Mouse (Mus musculus) lung, embryonic 15.5 days (tissue): ENCODE results near the gene Ddx23. TPM values are rescaled to one million over a fixed set of nuclear protein-coding genes. Genes with fewer than 3 reads are reported as not detected.
A peak's percentile ranks its signal among the peaks of the same experiment; 100 is the strongest.

ENCODE experiments used
- ATAC-seq: fragments of 200-750 bp; cut with Nextera tagmentation; 2 replicates; pipeline ENCODE4 v1.8.0; 2017; ENCODE audit warnings: moderate number of reproducible peaks, borderline replicate concordance; ENCODE audit not compliant: low FRiP score, low TSS enrichment; ENCODE audit errors: extremely low read depth
- H3K27ac ChIP-seq: fragments of 300-500 bp; sonication (generic); 2 replicates; pipeline ENCODE4 v1.5.1; 2015; ENCODE audit warnings: moderate library complexity, mild to moderate bottlenecking, inconsistent platforms
- H3K27me3 ChIP-seq: fragments of 300-500 bp; sonication (generic); 2 replicates; pipeline ENCODE4 v1.6.1; 2015; ENCODE audit warnings: inconsistent platforms
- H3K36me3 ChIP-seq: fragments of 300-500 bp; sonication (generic); 2 replicates; pipeline ENCODE4 v1.6.1; 2015; ENCODE audit warnings: inconsistent platforms
- H3K4me1 ChIP-seq: fragments of 300-500 bp; sonication (generic); 2 replicates; pipeline ENCODE4 v1.6.1; 2015; ENCODE audit warnings: inconsistent platforms
- H3K4me2 ChIP-seq: fragments of 300-500 bp; sonication (generic); 2 replicates; pipeline ENCODE4 v1.6.1; 2015; ENCODE audit warnings: inconsistent platforms, mild to moderate bottlenecking, moderate library complexity
- H3K4me3 ChIP-seq: fragments of 300-500 bp; sonication (generic); 2 replicates; pipeline ENCODE4 v1.5.1; 2015; ENCODE audit warnings: mild to moderate bottlenecking, inconsistent platforms
- H3K9ac ChIP-seq: fragments of 300-500 bp; sonication (generic); 2 replicates; pipeline ENCODE4 v1.6.1; 2015; ENCODE audit warnings: inconsistent platforms
- H3K9me3 ChIP-seq: fragments of 300-500 bp; sonication (generic); 2 replicates; pipeline ENCODE4 v1.6.1; 2016; ENCODE audit warnings: inconsistent platforms
- WGBS: fragments of 180-500 bp; shearing (Covaris S2); methylation state at CpG from one replicate; pipeline ENCODE4 v1.1.7; 2015; 5-methylcytosine and 5-hydroxymethylcytosine counted together
- polyA plus RNA-seq: library from polyadenylated mRNA; unstranded; fragments of >200 nt; fragmentation: Nextera tagmentation; extraction: Ambion mirVana; gene quantifications from 2 replicates; pipeline ENCODE4 v1.2.1, GENCODE M21; 2015

The Ddx23 gene
- 22.5 and 22.9 TPM in 2 replicates for polyA plus RNA-seq

DNA sequence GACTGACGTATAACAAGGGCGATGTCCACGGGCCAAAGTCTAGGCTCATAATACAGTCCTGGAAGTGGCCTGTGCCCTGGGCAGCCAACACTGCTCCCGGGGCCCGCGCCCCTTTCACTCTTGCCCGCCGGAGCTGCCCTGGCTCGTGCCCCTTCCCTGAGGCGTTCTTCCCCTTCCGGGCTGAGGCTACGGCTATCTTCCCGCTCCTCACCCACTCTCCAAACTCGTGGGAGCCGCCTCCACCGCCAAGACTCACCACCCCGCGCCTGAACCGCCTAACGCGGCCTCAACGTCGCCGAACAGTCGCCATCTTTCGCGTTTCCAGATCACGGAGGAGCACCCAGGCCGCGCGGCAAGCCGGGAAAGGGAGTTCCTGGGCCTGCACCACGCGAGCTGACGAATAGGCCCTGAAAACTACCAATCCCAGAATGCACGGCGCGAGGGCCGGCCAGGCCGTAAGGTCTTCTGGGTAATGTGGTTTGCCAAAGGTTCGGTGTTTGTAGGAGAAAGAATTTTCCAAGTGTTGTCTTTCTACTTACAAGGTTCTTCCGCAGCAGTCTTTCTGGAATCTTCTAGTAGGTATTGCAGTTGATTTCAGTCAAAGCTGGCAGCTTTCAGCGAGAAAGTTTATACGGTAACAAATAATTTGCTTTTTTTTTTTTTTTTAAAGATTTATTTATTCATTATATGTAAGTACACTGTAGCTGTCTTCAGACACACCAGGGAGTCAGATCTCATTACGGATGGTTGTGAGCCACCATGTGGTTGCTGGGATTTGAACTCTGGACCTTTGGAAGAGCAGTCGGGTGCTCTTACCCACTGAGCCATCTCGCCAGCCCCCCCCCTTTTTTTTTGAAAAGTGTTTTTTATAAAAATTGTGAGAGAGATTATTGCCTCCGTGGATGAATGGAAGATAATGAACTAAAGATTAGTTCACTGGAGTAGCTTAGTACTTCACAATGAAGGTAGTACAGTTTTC lies at the start of gene Ddx23:
TSS of gene Ddx23 (minus strand) at position 328 of the 979 bp plus-strand sequence.
- peak; percentile 97 for ATAC-seq
- H3K27me3 ChIP-seq: no peaks in the 10 kb centered on the region
- peaks cover 19% of the 10 kb centered on the region for H3K36me3 ChIP-seq
- H3K9me3 ChIP-seq: no peaks in the 10 kb centered on the region
- H3K4me2 ChIP-seq: peak within 1 kb of the TSS; percentile 70
- WGBS: 4% methylated on average over 48 of the region's 48 CpGs
- H3K4me1 ChIP-seq: peaks cover 18% of the 10 kb centered on the region
- peak within 1 kb of the TSS; percentile 84 for H3K4me3 ChIP-seq
- peak within 1 kb of the TSS; percentile 95 for H3K9ac ChIP-seq
- peak within 1 kb of the TSS; percentile 92 for H3K27ac ChIP-seq

DNA sequence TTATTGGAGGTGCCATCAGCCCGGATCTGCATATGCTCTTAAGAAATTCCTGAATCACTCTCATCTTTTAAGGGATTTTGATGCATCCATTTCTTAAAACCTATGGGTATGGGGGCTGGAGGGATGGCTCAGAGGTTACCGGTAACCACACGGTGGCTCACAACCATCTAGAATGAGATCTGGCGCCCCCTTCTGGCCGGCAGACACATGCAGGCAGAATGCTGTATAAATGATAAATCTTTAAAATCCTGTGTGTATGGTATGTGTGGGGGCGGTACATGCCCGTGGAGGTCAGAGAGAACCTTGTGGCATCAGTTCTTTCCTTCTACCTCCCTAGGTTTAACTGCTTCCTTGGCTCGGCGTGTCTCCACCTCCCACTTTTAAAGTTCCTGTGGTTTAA lies 47.7 kb upstream of the Ddx23 start:
- 0 out of 2 replicates have a peak, but pooled peaks cover 5% of the 10 kb centered on the region for H3K27me3 ChIP-seq
- H3K9me3 ChIP-seq: no peaks in the 10 kb centered on the region
- no peak overlapping the region for H3K4me2 ChIP-seq
- H3K4me1 ChIP-seq: peaks cover 10% of the 10 kb centered on the region
- no peak overlapping the region for H3K9ac ChIP-seq
- no peak overlapping the region for H3K4me3 ChIP-seq
- H3K27ac ChIP-seq: no peak overlapping the region
- 16% methylated on average over 9 of the region's 9 CpGs for WGBS
- ATAC-seq: no peak
- H3K36me3 ChIP-seq: no peaks in the 10 kb centered on the region

DNA sequence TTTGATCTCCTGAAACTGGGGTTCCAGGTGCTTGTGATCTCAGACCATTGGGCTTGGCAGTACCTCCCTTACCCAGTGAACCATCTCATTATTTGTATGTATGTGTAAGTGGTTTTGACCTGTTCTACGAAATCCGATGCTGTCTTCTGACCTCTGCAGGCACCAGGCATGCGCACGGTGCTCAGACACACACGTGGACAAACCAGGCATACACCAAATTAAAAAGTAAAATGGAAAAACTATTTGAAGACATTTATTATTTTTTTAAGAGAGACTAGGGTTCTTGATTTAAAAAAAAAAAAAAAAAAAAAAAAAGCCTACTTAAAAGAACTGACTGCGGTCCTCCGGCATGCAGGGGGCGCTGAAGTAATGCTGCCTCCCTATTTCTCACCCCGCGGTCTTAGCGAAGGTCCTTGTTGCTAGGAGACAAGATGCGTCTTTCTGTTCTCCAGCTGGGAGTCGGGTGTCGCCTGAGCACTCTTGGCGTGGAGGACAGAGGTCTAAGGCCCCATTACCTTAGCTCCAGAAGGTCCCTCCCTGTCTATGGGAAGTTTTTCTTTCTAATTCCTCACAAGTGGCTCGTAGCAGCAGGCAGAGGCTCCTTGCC lies 45.2 kb upstream of the Ddx23 start, which contains the start of gene Ccdc65:
TSS of gene Ccdc65 (plus strand) at position 442 of the 607 bp plus-strand sequence.
- no peaks in the 10 kb centered on the region for H3K36me3 ChIP-seq
- peaks cover 5% of the 10 kb centered on the region for H3K4me1 ChIP-seq
- peak; percentile 70; the same call in 1 of the 2 replicates for ATAC-seq
- 14% methylated on average over 16 of the region's 16 CpGs for whole genome bisulfite sequencing
- no peaks in the 10 kb centered on the region for H3K9me3 ChIP-seq
- H3K4me3 ChIP-seq: peak within 1 kb of the TSS; percentile 40
- no peak within 1 kb of the TSS for H3K27ac ChIP-seq
- peak within 1 kb of the TSS; percentile 63 for H3K4me2 ChIP-seq
- H3K9ac ChIP-seq: 0 out of 2 replicates have a peak within 1 kb of the TSS, but pooled peaks have one; percentile 12
- H3K27me3 ChIP-seq: peaks cover 18% of the 10 kb centered on the region; the same call in 1 of the 2 replicates

DNA sequence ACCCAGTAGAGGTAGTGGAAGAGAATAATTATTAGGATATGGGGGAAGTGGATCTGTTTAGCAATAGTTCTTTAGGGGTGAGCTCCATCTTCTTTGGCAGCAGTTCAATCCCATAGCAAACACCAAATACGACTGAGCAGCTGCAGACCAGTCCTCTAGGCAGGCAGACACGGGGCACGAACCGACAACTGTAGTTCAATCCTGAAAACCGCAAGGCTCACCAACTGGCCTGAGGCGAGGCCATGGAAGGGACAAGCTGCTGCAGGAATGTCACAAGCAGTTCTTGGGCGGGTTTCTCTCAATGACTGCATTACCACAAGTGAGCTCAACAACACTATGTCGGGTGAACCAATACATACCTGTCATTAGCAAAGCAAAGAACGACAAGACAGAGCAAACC lies 41.6 kb upstream of the Ddx23 start:
- ATAC-seq: no peak
- no peak overlapping the region for H3K27ac ChIP-seq
- no peaks in the 10 kb centered on the region for H3K9me3 ChIP-seq
- H3K4me2 ChIP-seq: no peak overlapping the region
- no peaks in the 10 kb centered on the region for H3K36me3 ChIP-seq
- no peak overlapping the region for H3K9ac ChIP-seq
- H3K4me3 ChIP-seq: no peak overlapping the region
- H3K27me3 ChIP-seq: peaks cover 52% of the 10 kb centered on the region
- 49% methylated on average over 9 of the region's 9 CpGs for WGBS
- peaks cover 9% of the 10 kb centered on the region for H3K4me1 ChIP-seq

DNA sequence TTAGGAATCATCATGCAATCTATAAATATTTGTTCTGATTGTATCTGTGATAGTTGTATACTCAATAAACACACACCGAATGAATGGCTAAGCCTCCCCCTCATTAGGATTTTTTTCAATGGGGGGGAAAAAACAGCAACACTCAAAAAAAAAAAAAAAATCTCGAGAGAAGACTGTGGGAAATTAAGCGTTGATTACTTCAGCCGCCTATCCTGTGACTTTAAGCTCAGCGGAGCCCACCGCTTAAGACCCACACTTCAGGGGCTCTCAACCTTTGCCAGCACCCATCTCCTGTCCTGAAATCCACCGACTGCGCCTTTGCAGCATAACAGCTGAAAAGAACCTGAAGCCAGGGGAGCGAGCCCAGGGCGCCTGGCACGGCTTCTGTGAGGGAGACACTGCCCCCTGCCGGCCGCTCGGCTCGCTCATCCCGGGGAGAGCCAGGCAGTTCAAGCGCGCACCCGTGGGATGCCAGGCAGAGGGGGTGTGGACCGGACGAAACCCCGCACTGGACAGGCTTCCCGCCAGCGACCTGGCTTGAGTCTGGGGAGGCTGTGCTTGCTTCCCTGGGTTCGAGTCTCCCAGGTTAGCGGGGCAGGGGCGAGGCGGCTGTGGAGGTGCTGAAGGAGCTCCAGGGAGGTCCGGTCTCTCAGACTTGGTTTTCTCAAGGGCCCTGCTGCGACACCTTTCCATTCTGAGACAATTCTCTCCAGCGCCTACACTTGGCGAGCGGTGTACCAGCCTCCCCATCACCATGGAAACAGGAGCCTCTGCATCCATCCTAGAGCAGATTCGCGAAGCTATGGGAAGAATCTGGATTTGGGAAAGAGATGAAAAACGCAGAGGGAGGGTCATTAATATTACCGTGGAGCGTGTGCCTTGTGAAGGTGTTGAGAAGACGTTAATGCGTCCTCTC lies 36.8 kb upstream of the Ddx23 start:
- Histone ChIP-seq H3K27me3 (peaks cover 52% of the 10 kb centered on the region), H3K9ac (0 out of 2 replicates have a peak overlapping the region, but pooled peaks have one; percentile 24), H3K4me3 (peak overlapping the region; percentile 29), H3K4me1 (peaks cover 6% of the 10 kb centered on the region; the same call in 1 of the 2 replicates), H3K27ac (no peak overlapping the region), H3K9me3 (no peaks in the 10 kb centered on the region), H3K36me3 (no peaks in the 10 kb centered on the region), H3K4me2 (peak overlapping the region; percentile 66)
- 4% methylated on average over 40 of the region's 40 CpGs for WGBS
- ATAC-seq: peak; percentile 65; the same call in 1 of the 2 replicates

DNA sequence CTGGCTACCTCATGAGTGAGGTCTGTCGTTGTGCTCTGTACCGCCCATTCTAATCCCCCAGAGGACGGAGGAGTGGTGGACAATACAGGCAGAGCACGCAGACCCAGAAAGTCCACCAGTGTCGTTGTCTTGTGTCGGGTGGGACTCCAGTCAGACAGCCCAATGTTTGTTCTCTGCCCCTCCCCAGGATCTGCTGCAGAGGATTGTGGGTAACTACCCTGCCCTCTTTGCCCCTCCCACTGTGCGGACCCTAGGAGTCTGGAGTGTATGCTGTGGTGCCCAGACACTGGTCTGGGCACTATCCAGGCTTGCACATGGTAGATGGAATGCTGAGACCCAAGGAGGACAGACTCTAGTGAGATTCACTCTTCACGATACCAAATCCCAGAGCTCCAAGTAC lies 33.5 kb upstream of the Ddx23 start:
- Histone ChIP-seq H3K27ac (no peak overlapping the region), H3K4me2 (no peak overlapping the region), H3K4me3 (no peak overlapping the region), H3K9me3 (no peaks in the 10 kb centered on the region), H3K27me3 (peaks cover 26% of the 10 kb centered on the region), H3K36me3 (no peaks in the 10 kb centered on the region), H3K4me1 (peaks cover 17% of the 10 kb centered on the region), H3K9ac (no peak overlapping the region)
- WGBS: 42% methylated on average over 8 of the region's 8 CpGs
- no peak for ATAC-seq

DNA sequence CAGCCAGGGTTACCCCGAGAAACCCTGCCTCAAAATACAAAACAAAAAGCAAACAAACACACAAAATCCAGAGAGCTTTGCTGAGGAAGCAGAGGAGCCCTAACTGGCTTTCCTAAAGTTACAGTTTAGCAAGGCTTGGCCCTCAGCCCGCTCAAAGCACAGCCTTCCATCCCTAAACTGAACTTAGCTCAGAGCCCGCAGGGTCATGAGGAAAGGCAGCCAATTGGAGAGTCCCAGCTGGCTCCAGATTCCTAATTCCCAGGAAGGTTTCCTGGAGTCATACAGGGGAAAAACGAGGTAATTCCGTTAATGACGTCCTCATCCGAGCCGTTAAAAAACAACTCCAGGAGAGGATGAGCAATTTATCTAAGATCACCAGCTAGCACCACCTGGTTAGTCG lies 33.0 kb upstream of the Ddx23 start:
- 44% methylated on average over 9 of the region's 9 CpGs for WGBS
- Histone ChIP-seq H3K4me2 (no peak overlapping the region), H3K27me3 (peaks cover 21% of the 10 kb centered on the region), H3K9ac (no peak overlapping the region), H3K9me3 (no peaks in the 10 kb centered on the region), H3K4me3 (no peak overlapping the region), H3K36me3 (no peaks in the 10 kb centered on the region), H3K4me1 (peaks cover 17% of the 10 kb centered on the region), H3K27ac (no peak overlapping the region)
- ATAC-seq: no peak

DNA sequence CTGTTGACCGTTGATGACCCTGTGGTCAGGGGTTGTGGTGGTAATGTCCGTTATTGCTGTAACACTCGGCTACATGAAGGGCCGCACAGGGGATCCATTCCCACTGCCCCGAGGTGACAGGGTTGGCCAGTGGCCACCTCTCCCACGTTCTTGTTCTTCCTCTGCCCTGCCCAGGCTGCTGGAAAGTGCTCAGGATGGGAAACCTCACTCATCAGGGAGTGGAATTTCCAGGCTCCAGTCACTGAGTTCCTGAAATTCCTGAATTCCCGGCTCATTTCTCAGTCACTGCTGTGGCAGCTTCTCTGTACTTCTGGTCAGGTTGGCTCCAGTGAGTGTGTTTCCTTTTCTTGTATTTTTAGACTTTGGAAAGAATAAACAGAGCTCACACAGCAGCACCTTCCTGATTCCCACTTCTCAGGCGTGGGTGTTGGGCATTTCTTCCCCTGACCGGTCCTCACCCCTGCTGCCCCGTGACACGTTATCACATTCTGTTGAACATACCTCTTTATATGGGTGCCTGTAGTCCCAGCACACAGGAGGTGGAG lies 29.5 kb upstream of the Ddx23 start:
- Histone ChIP-seq H3K9me3 (no peaks in the 10 kb centered on the region), H3K4me1 (peaks cover 11% of the 10 kb centered on the region), H3K27ac (peak overlapping the region; percentile 31), H3K36me3 (no peaks in the 10 kb centered on the region), H3K4me3 (no peak overlapping the region), H3K4me2 (no peak overlapping the region), H3K27me3 (no peaks in the 10 kb centered on the region), H3K9ac (no peak overlapping the region)
- ATAC-seq: peak; percentile 52; the same call in 1 of the 2 replicates
- WGBS: 15% methylated on average over 11 of the region's 11 CpGs

DNA sequence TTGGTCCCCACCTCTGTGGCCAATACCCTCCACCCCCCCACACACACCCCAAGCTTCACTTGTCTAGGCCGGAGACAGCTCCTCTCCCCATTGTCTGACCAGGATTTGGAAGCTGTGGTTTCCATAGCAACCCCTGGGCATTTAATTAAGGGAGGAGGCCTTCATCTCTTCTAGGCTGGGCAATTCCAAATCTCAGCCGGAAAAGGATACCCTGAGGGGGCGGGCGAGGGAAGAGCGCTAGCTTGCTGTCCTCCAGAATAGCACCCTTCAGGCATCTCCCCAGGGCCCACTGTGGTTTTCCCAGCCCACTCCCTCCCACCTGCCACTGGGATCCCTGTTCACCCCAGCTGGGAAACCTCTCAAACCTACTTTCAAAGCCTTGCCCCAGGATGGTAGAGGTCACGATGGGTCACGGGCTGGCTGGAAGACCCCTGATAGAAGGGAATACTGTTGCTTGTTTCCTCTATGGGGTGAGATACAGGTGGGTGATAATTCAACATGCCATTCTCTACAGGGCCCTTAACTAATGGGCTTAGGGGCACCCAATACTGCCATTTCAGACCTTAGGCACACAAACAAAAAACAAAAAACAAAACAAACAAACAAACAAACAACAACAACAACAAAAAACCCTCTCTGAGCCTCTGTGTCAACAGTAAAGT lies 28.9 kb upstream of the Ddx23 start:
- no peak for ATAC-seq
- no peaks in the 10 kb centered on the region for H3K9me3 ChIP-seq
- 48% methylated on average over 7 of the region's 7 CpGs for WGBS
- peaks cover 11% of the 10 kb centered on the region for H3K4me1 ChIP-seq
- no peak overlapping the region for H3K9ac ChIP-seq
- peak overlapping the region; percentile 31; the same call in 1 of the 2 replicates for H3K27ac ChIP-seq
- no peaks in the 10 kb centered on the region for H3K36me3 ChIP-seq
- no peak overlapping the region for H3K4me3 ChIP-seq
- no peaks in the 10 kb centered on the region for H3K27me3 ChIP-seq
- H3K4me2 ChIP-seq: no peak overlapping the region

DNA sequence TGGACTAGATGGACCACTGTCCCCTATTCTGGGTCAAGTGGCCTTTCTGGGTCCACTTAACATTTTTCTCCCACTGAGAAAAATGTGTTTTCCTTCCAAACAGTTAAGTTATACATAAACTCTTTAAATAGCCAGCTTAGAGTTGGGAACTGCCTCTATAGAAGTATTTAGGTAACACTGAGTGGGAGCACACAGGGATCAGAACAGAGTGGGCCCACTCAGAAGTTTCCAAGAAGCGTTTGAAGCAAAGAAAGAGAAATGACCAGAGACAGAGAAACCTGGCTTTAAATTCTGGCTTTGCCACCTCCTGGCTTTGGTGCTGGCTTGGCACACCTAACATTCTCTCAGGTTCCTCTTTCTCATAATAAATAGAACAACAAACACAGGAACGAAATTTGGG lies 27.0 kb upstream of the Ddx23 start:
- no peaks in the 10 kb centered on the region for H3K36me3 ChIP-seq
- peaks cover 11% of the 10 kb centered on the region for H3K4me1 ChIP-seq
- no peak overlapping the region for H3K27ac ChIP-seq
- H3K4me2 ChIP-seq: no peak overlapping the region
- no peak overlapping the region for H3K4me3 ChIP-seq
- WGBS: 55% methylated on average over 2 of the region's 2 CpGs
- ATAC-seq: no peak
- no peak overlapping the region for H3K9ac ChIP-seq
- no peaks in the 10 kb centered on the region for H3K27me3 ChIP-seq
- no peaks in the 10 kb centered on the region for H3K9me3 ChIP-seq
